Mouse (Mus musculus) lung, adult 18-20 months (tissue): Measurements from ENCODE around the gene Cbx7.

ENCODE experiments used
- DNase-seq, 2 experiments: peaks; one replicate each; pipeline ENCODE4 v3.0.0; 2022; ENCODE audit warnings: mixed read lengths in 2 of 2

Cbx7 gene

GRCm38 (mm10) chr15:80000694-80001093, 29.8 kb upstream of the Cbx7 start:
- DNase-seq = peak; percentile 72 to 85

DNA sequence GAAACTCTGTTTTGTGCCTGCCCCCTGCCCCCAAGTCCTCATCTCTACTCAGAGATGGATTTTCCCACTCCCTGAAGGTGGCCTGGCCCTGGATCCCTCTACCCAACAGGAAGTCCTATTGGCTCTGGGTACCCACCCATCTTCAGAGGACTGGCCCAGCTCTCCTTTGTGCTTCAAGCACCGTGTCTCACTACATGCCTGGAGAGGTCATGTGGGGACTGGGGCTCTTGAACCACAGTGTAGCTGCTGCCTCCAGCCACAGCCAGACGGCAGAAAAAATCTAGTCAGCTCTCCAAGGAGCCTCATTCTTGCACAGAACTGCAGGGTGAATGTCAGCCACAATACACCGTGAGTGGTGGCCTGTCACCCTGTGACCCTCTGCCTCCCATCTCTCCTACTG, 27.1 kb upstream of the Cbx7 start:
- peak; percentile 64 to 69 for DNase-seq

DNA sequence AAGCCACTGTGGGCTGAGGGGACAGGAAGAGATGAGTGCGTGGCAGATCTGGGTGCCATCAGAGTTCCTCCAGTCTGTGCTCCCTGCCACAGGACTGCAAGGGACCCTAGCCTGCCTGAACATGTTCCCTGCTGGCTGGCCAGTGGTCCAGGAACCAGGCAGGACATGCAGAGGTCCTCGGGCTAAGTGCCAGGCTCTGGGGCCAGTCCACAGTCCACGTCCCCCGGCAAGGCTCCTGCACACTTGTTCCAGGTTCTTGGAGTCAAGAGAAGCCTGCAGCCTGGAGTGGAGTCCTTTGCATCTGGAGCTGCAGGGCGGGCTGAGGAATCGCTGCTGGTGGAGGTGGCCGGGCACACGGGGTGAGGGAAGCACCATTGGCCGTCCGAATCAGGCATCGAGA, 25.9 kb upstream of the Cbx7 start:
- DNase-seq = no peak

- DNase-seq = no peak
These were observed 24.6 kb upstream of the Cbx7 start for GRCm38 (mm10) chr15:79995552-79995951.

DNA sequence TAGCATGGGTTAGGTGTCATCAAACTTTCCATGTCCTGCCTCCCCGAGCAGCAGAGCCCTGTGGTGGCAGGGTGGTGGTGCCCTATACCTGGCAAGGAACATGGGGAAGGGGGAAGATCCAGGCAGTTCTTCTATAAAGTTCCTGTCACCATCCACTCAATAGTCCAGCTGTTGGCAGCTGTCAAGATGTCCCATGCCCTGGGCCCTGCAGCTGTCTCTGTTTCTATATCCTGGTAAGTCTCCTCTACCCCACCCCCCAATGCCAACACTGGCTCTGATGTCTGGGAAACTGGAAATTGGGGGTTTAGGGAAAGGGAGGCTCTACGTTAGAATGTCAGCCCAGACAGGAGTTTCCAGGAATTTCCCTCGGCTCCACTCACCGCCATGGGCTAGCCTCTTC, 23.6 kb upstream of the Cbx7 start:
- DNase-seq = no peak

- no peak for DNase-seq
These were observed 15.3 kb upstream of the Cbx7 start for GRCm38 (mm10) chr15:79986182-79986581.

- no peak for DNase-seq
These were observed 14.6 kb upstream of the Cbx7 start for GRCm38 (mm10) chr15:79985471-79985870.

- DNase-seq = peak; percentile 79 to 85
These were observed 13.2 kb upstream of the Cbx7 start for GRCm38 (mm10) chr15:79984152-79984551.

- peak; percentile 54 to 75 for DNase-seq
These were observed 9.8 kb upstream of the Cbx7 start for GRCm38 (mm10) chr15:79980716-79981115.

DNA sequence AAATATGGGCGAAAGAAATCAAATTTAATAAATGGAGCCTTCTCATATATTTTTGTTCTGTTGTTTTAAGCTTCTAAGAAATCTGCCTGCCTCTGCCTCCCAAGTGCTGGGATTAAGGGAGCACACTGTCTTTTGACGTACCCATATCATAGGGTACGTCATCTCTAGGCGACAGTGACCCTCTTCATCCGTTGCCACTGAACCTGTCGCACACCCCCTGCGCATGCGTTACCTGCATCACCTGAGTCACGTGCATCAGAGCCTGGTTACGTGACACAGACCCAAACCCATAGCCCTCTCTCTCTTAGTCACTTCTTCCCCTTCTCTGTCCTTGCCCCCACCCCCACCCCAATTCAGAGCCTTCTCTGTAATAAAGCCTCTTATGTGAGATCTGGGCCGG, 1.3 kb upstream of the Cbx7 start:
- no peak for DNase-seq

GRCm38 (mm10) chr15:79970491-79970890, 428 bp downstream of the Cbx7 start:
- no peak for DNase-seq

DNA sequence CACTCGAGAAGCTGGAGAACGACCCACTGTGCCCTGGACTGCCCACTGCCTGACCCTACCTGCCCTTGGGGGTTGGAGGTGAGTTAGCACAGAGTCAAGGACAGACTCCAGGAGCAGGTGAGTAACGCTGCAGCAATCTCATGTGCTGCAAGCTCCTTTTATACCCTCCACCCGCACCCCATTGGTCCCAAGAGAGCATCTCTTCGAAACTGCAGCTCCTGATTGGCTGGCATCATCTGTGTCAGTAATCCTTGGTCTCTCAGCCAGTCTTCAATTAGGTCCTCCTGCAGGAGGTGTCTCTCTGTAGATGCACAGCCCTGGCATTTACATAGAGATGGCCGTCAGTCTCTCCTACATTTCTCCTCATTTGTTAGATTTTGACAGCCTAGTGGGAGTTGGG, 3.6 kb downstream of the Cbx7 start:
- DNase-seq = no peak

DNA sequence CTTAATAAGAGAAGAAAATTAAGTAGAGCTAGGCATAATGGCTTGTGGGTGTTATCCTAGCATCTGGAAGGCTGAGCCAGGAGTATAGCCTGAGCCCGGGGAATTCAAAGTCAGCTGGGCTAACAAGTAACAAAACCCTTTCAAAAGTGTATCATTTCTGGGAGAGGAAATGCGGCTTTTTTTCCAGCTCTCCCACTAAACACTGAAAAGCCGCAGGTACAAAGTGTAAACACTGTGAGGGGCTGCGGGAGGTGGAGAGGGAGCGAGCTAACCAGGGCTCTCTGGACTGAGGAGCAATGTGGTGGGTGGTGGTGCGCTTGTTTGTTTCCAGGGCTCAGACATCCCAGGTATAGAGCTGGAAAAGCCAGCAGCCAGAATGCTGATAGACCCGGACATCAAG, 6.5 kb downstream of the Cbx7 start:
- no peak for DNase-seq

DNA sequence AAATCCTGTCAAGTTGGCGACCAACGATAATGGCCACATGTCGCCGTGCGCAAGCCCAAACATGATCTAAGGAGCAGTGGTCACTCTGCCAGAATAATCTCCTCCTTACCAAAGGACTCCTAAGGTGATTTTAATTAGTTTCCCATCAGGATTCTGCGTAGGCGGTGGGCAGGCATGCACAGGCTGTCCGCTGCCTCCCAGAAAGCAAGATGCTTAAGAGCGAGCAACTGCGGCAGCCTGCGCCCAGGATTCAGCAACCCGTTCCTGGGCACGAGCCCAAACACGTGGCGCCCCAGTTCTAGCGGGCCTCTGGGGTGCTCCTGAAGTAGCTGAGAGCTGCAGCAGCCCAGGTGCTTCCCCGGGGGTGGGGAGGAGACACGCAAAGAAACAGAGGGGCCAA, 8.3 kb downstream of the Cbx7 start:
- DNase-seq = no peak

GRCm38 (mm10) chr15:79961366-79961921, 9.5 kb downstream of the Cbx7 start:
- DNase-seq = no peak

DNA sequence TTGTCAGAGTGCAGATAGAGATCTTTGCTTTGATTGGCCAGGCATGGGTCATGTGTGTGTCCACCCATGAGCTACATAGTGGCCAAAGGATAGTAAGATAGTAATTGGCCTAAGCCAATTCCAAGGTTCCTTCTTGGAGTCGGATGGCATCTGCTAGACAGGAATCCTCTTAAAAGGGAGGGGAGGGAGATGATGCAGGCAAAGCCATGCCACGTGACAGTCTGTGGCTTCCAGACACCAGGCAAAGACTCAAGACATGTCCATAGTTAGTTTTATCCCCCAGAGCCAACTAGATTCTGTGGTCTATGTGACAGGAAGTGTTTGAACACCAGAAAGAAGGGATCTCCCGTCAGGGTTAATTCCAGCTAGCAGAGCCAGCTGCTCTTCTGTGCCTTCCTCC, 12.5 kb downstream of the Cbx7 start:
- no peak for DNase-seq

DNA sequence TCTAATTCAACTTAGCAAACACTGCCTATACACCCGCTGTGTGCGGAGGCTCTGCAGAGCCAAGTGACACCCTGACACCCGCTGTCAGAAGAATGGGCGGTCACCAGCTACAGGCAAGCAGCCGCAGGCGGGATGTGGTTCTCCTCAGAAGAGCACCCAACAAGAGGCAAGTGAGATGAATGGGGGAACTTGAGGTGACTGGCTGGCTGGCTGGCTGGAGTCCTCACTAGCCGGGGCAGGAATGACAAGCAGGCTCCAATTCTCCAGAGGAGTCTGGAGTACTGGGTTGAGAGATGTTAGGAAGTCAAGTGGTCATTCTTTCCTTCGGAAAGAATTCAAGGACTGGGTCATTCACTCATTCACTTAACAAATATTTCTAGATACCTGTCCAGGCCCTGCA, 14.4 kb downstream of the Cbx7 start:
- DNase-seq = peak; percentile 84 to 87

GRCm38 (mm10) chr15:79953470-79953869, 17.4 kb downstream of the Cbx7 start:
- peak in 1 of 2 experiments; percentile 46 for DNase-seq

GRCm38 (mm10) chr15:79952504-79953231, 18.3 kb downstream of the Cbx7 start:
- peak; percentile 74 to 85 for DNase-seq

- peak; percentile 71 to 80 for DNase-seq
These were observed 19.0 kb downstream of the Cbx7 start for GRCm38 (mm10) chr15:79951730-79952503.

- no peak for DNase-seq
These were observed 19.7 kb downstream of the Cbx7 start for GRCm38 (mm10) chr15:79951226-79951625.

GRCm38 (mm10) chr15:79950250-79951025, 20.5 kb downstream of the Cbx7 start:
- DNase-seq = peak; percentile 78 to 81

GRCm38 (mm10) chr15:79947681-79948080, 23.2 kb downstream of the Cbx7 start:
- DNase-seq = no peak
